In genomic region chr6:29913673-29914072, GRCm38 (mm10) we compare ENCODE assay signal across 14 mouse cellular contexts.
"Had no signal": no experiment of that assay in that cellular context is flagged by ENCODE, and none has a peak within 500 bp of the region (broad histone marks: within the 10 kb centered on the region; RNA-seq: fewer than 3 reads in every experiment).

No protein-coding gene starts in this region.

- H3K4me3 ChIP-seq: intestine, embryonic 15.5 days; limb, embryonic 12.5 days; liver, embryonic 13.5 days; megakaryocyte, embryonic 14.5 days; midbrain, embryonic 12.5 days had no signal

- H3K36me3 ChIP-seq: liver, embryonic 13.5 days had no signal

- DNase-seq: kidney, adult 8-10 months; kidney, postnatal 4 days; liver; liver, embryonic 13.5 days; liver, postnatal 0 days; right cerebral cortex, adult 18-20 months; thymus, adult 18-20 months; thymus, postnatal 14 days had no signal

- ATAC-seq: intestine, embryonic 15.5 days; liver, postnatal 0 days; midbrain, embryonic 16.5 days had no signal

- H3K27ac ChIP-seq: intestine, embryonic 15.5 days; limb, embryonic 12.5 days; liver, embryonic 13.5 days; macrophage; midbrain, embryonic 12.5 days had no signal

- H3K9me3 ChIP-seq: intestine, embryonic 15.5 days; limb, embryonic 12.5 days; liver, embryonic 13.5 days; megakaryocyte, embryonic 14.5 days; midbrain, embryonic 12.5 days had no signal

- H3K4me2 ChIP-seq: intestine, embryonic 15.5 days; limb, embryonic 12.5 days; liver, embryonic 13.5 days; midbrain, embryonic 12.5 days had no signal

- H3K9ac ChIP-seq: intestine, embryonic 15.5 days; limb, embryonic 12.5 days; liver, embryonic 13.5 days; liver, postnatal 0 days; midbrain, embryonic 12.5 days had no signal
